Mouse (Mus musculus): ENCODE data around the gene Slc6a20b.

The Slc6a20b gene

GRCm38 (mm10) chr9:123589240-123589910 is 43.0 kb downstream of the Slc6a20b start:
- DNase-seq (ENCODE audit: low spot score), result no peak

DNA sequence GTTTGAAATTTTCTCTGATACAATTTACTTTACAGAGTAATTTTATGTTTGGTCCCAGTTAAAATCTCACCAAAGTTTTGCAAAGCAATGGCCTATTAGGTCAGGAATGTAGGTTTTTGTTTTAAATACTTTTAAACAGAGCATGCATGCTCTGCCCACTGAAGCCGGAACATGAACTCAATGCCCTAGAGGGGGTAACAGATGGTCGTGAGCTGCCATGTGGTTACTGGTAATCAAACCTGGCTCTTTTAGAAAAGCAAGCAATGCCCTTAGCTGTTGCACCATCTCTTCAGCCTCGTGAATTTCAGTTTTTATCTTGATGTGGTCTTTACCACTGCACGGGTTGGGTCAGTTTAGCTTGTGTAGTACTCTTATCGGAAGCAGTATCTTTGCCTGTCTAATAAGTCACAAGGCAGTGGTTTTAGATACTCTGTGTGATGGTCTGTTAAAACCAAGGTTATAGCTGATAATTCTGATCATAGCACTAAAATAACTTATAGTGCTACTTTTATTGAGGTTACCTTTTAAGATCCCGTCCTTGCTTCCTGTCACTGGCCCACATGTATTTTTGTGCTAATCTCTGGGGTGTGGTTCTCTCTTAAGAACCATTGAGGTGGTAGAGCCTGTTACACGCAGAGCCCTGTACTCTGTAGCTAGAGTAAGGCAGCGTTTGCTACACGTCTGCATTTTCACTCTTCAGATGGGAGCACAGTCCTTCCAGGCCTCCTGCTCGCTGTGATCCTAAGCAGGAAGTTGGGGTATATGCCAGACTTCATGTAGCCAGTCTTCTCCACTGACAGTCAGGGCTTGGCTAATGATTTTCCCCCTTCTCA is 54.8 kb downstream of the Slc6a20b start:
- no peak for DNase-seq (ENCODE audit: low spot score)

DNA sequence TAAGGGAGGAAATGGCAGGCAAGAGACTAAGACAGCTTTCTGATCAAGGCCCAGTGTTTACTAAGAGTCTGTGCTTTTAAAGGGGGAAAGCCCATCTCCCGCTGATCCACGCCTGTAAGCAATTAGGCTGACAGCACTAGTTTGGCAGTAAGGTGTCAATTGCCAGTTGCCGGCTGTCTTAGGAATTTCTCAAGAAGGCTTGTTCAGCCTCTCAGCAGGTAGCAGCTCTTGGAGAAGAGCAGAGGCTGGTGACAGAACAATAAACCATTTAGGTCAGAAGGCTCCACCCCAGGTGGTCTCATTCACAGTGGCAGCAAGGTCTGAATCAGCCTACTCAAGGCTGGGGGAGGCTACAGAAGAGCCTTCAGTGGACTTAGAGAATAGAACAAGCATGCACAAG is 77.8 kb downstream of the Slc6a20b start:
- no peak for DNase-seq (ENCODE audit: low spot score)
